Mouse (Mus musculus) frontal cortex, adult (tissue): Measurements from ENCODE around the gene Tex29.

Experiments
- ATAC-seq: cut with Nextera tagmentation; 2 replicates; pipeline ENCODE4 v1.9.2; 2017; ENCODE audit warnings: mild to moderate bottlenecking, moderate library complexity, mixed read lengths; ENCODE audit not compliant: low TSS enrichment

Tex29 gene

GRCm38 (mm10) chr8:11840174-11840573 is at the start of gene Tex29:
Gene Tex29, plus strand, starts transcription at chr8:11840474.
- ATAC-seq, result no peak

DNA sequence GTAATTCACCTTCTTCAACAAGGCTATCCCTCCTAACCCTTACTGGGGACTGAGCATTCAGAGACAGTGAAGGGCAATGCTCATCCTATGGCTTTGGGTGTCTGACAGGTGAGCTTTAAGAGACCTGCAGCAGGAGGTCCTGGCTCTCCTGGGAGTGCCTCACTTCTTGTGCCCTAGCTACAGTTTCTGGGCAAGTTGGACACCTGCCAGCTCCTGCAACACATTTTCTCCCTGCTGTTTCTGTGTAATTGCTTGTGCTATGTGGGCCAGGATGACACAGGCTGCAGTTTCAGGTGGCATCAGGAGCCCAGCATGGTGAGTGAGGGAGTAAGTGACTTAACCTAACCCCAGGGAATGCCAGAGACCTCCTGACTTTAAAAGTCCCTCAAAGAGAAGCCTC is 45.3 kb upstream of the Tex29 start:
- ATAC-seq, result no peak

DNA sequence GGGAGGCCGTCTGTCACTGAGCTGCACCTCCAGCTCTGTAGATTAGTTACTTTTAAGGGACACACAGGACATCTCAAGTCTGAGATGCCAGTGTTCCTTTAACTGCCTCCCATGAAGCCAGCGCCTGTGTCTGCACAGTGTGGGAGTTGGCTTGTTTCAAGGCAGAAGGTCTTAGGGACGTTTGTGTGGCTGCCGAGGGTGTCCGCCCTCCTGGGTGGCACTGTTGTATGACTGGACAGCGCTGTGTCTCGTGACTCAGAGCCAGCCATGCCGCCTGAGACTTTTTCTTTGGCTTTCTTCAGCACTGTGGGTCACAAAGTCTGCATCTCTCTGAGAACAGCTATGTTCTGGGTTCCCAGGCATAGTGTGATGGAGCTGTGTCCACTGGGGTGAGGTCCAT is 43.1 kb upstream of the Tex29 start:
- ATAC-seq, result peak; percentile 27; the same call in 1 of the 2 replicates

DNA sequence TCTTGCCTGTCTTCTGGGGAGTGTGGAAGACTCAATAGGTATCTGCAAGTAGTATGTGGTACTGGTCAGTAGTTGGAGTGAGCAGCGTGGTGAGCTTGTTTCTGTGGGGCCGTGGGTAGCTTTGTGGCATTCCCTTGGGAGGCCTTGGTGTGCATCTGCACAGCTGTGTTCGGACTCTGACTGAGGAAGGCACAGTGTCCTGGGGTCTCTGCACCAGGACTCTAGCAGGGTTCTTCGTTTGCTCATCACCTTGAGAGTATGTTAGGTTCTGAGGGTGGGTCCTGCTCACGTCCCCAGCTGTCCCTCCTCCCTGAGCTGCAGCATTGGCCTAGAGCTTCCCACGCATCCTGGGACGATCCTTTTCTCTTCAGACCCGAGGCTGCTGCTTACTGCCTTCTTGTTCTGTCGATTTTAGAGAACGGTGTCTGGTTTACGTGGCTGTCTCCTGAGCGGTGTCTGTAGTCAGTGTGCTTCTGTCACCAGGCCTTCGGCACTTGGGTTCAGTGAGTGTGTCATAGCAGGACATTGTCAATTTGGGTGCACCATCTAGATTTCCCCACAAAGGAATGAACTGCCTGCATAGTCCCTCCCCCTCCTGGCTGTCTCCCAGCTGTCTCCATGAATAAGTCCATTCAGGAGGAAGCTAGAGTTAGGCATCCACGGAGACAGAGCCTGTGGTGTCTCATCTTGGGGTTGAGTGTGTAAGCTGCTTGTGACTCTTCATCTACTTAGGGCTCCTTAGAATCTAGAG is 42.4 kb upstream of the Tex29 start:
- ATAC-seq, result peak; percentile 72

DNA sequence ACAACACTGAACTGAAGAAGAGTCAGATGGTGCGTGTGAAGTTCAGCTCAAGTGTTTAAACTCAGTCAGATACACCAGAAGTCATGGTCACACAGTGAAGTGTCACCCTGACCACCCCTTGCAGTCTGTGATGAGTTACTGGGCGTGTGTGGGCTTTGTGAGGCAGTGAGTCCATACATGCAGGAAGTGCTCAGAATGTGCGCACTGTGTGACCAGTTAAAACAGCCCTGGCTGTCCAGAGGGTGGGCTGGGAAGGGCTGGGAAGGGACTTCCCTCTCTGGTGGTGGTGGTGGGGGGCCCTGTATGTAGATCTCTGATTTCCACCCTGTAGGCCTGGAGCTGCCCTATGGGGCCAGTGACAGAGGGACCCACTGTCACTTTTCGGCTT is 41.8 kb upstream of the Tex29 start:
- ATAC-seq, result no peak

DNA sequence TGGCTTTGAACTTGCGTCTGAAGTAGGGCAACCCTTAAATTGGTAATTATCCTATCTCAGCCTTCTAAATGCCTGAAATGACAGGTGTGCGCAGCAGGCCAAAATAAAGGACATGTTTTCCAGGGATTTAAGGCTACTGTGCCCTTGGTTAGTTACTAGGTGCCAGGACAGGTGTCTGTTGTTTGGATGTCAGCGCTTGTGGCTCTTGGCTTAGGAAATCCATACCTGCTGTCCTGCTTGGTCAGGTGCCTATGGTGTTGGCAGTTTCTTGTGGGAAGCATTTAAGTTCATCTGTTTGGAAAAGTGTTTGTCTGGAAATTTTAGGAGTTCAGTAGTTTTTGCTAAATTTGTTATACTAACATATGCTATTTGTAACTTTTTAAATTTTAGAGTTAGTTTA is 41.2 kb upstream of the Tex29 start:
- ATAC-seq, result no peak

DNA sequence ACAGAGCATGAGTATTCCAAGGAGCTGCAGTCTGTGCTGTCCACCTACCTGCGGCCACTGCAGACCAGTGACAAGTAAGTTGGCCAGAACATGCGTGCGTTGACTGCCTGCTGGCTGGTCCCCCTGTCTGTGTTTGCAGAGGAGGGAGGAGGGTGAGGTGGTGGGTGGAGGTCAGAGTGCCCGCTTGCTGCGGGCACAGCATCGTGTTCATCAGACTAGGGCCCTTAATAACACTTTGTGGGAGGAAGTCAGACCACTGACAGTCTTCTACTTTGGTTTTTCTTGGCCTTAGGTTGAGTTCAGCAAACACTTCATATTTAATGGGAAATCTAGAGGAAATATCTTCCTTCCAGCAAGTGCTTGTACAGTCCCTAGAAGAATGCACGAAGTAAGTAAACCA is 39.8 kb upstream of the Tex29 start:
- no peak for ATAC-seq

GRCm38 (mm10) chr8:11801571-11801970 is 38.7 kb upstream of the Tex29 start:
- no peak for ATAC-seq

DNA sequence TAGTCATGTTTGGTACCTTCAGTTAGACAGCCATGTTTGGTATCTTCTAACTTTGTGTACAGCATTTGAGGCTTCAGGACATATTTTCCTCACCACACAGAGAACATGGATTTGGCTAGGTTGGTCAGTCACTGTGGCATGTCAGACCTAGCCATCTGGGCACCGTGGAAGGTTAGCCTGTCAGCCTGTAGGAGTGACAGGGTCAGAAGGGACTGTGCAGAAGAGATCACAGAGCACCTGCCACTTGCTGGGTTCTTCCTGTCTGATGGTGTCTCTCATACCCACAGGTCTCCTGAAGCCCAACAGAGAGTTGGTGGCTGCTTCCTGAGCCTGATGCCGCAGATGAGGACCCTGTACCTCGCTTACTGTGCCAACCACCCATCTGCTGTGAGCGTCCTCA is 35.4 kb upstream of the Tex29 start:
- no peak for ATAC-seq

DNA sequence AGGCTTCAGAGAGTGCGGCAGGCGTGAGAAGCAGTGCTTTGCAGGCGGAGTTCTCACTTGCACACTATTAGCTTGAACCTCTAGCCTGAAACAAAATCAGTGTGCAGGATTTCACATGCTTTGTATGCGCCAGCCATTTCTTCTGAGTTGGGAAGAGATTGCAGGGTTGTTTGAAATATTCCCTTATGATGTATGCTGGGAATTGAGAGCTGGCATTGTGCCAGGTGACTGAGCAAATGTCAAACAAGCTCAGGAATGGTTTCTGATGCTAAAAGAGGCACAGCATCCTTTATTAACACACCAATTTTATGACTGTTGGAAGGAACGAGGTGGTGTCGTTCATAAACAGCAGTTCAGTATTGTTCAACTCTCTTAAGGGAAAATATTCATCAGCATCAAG is 34.0 kb upstream of the Tex29 start:
- ATAC-seq, result no peak

GRCm38 (mm10) chr8:11807361-11807760 is 32.9 kb upstream of the Tex29 start:
- ATAC-seq, result peak; percentile 42

DNA sequence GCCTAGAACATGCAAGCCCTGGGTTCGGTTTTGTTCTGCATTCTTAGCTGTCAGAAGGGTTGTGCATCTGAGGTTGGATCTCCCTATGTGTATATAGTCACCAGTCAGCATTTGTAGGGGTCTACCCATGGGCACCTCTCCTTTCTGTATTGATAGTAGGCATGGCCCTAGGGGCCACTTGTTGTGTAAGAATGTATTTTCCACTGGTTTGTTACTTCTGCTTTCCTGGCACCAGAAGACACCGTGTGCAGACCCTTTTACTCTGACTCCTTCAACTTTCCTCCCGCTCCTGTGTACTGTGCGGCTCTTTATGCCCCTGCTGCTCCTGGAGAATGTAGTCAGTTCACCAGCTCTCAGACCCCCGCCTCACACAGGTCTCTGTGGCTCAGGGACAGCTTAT is 32.2 kb upstream of the Tex29 start:
- ATAC-seq, result no peak

GRCm38 (mm10) chr8:11810426-11810825 is 29.8 kb upstream of the Tex29 start:
- ATAC-seq, result 0 out of 2 replicates have a peak, but pooled peaks have one; percentile 29

DNA sequence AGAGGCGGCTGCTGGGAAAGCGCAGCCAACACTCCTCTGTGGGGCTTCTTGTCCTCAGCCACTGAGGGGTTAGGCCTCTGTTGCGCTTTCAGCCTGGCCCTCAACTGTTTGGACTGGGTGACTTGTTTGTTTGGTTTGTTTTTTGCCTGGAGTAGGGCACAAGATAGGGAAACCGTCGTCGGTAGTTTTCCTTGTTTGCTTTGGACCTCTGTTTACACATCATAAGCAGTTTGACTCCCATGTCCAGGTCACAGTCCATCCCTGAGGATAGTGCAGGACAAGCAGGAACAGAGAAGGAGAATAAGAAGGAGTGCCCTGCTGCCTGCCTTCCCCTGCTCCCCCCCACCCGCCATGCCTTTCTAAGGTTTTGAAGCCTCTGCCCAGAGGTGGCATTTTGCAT is 26.5 kb upstream of the Tex29 start:
- no peak for ATAC-seq

- ATAC-seq, result no peak
These were observed 25.1 kb upstream of the Tex29 start for GRCm38 (mm10) chr8:11815206-11815605.

DNA sequence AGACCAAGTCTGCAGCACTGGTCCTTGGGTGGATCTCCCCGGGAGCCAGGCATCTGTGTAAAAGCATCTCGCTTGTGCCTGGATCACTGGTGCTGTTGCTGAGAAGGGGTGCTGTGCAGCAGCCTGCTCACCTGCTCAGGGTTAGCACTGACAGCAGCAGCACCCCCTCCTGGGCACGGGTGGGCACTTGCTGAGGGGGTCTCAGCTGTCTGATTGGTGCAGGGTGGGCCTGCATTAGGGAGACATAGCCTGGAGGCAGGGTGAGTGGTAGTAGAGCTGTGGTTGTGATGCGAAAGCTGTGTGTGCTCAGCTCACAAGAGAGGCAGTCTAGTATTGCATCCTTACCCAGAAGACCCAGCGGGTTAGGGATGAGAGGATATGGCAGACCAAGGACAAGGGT is 20.1 kb upstream of the Tex29 start:
- ATAC-seq, result 0 out of 2 replicates have a peak, but pooled peaks have one; percentile 8

- ATAC-seq, result no peak
These were observed 19.7 kb upstream of the Tex29 start for GRCm38 (mm10) chr8:11820568-11820967.

GRCm38 (mm10) chr8:11821451-11822206 is 18.6 kb upstream of the Tex29 start:
- ATAC-seq, result no peak

- no peak for ATAC-seq
These were observed 17.7 kb upstream of the Tex29 start for GRCm38 (mm10) chr8:11822550-11823060.

DNA sequence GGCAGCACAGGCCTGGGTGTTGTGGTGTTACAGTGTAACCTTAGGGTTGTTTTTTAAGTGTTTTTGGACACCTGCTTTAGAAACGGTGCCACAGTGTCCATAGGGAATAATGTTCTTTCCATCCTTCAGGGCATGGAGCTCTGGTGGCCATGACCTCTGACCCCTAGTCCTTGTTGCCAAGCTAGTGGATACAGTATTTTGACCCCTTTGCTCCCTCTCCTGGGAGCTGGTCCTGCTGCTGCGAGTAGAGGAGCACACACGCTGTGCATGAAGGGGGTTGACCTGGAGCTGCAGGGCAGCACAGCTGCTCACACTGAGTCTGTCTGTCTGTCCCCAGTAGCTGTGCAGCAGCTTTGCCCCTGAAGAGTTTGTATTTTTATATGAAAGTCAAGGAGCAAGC is 14.5 kb upstream of the Tex29 start:
- no peak for ATAC-seq

DNA sequence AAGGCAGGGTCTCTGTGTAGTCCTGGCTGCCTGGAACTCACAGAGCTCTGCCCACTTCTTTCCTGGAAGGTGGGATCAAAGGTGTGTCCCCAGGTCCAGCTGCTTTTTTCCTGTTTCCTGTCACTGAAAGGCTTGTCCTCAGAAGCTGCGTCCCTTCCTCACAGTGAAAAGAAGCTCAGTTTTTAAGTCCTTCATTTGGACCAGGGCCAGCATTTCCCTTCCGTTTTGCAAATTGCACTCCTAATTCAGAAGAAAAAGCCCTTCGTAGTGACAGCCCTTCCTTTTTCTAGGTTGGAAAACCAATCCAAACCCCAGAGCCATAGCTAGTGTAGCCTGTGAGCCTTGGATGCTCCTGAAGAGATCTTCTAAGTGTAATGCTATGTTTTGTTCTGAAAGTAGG is 13.0 kb upstream of the Tex29 start:
- no peak for ATAC-seq

DNA sequence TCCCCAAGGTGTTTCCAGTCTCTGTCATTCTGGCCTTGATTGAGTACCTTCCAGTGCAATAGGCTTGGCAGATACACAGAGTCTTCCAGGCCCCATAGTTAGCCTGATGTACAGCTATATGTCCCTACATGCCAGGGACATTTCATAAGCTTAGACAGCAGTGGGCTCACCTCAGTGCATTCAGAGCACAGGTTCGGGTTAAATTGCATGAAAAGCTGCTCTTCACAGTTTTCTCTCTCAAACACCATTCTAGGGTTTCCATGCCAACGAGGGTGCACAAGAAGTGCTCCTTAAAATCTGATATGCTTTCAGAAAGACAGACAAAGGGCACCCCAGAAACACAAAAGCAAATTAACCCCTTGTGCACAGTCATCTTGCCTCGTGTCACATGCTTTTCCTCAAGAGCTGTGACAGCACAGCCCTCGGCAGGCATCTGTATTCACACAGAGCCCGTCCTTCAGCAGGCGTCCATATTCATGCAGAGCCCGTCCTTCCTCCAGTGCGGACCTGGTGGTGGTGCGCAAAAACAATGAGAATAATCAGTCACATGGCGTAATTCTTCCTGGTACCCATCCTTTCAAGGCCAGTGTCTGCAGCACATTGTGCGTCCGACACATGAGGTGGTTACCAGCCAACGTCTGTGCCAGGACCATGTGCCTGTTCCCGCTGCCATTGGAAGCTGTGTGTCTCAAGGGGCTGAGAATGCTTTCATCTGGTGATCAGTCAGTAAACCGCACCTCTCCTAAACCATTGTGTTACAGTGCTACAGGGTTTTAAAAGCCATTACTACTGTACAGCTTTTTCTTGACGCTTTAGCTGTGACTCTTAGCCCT is 9.8 kb upstream of the Tex29 start:
- ATAC-seq, result no peak
